Mouse (Mus musculus) left cerebral cortex, adult 2 months (tissue): ENCODE data around the gene Prpsap1. TPM values are rescaled to one million over a fixed set of nuclear protein-coding genes. Genes with fewer than 3 reads are reported as not detected.

Source experiments
- DNase-seq, 2 experiments: peaks; one replicate each; pipeline ENCODE4 v3.0.0; 2021 to 2022; ENCODE audit warnings: low spot score in 2 of 2, mixed read lengths in 1 of 2; ENCODE audit errors: extremely low spot score in 1 of 2
- H3K27ac ChIP-seq: fragments of 200-600 bp; 2 replicates; pipeline ENCODE4 v1.8.1; 2022
- H3K4me3 ChIP-seq: fragments of 200-600 bp; 2 replicates; pipeline ENCODE4 v1.8.1; 2022
- CTCF ChIP-seq: fragments of 200-600 bp; IDR thresholded peaks from 2 replicates; pipeline ENCODE4 v1.8.1; 2022; ENCODE audit warnings: antibody characterized with exemption, mild to moderate bottlenecking, moderate library complexity
- intact Hi-C: fragments of 180-260 bp; cut with DNase I; formaldehyde crosslinking; loops from one replicate; pipeline ENCODE4 v1.15.1; 2025
- total RNA-seq, 2 experiments: library from RNA; stranded (reverse); gene quantifications; 2 replicates each; pipeline ENCODE4 v1.2.3; 2021

The Prpsap1 gene
- total RNA-seq, 2 experiments from 2014 or later, result 78.3 to 85.6 TPM

DNA sequence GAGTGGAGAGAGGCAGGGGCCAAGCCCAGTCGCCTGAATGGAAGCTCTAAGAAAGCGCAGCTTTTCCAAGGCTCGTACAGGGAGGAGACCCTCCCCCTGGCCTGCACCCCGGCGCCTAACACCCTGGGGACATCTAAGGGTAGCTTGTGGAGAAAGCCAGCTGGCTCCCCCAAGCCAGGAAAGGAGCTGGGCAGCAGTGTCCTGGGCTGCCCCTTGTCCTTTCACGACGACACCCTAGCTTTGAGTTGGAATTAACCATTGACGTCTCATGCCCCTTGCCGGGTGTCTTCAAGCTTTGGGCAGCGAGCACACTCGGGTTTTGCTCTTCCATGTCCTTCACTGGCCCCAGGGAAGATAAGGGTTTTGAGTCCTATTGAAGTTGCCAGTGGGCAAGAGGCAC lies 56.5 kb downstream of the Prpsap1 start:
- TF ChIP-seq CTCF, result no peak
- DNase-seq, result no peak
- Histone ChIP-seq H3K27ac (no peak overlapping the region), H3K4me3 (no peak overlapping the region)
- intact Hi-C loops, result no loop called here

DNA sequence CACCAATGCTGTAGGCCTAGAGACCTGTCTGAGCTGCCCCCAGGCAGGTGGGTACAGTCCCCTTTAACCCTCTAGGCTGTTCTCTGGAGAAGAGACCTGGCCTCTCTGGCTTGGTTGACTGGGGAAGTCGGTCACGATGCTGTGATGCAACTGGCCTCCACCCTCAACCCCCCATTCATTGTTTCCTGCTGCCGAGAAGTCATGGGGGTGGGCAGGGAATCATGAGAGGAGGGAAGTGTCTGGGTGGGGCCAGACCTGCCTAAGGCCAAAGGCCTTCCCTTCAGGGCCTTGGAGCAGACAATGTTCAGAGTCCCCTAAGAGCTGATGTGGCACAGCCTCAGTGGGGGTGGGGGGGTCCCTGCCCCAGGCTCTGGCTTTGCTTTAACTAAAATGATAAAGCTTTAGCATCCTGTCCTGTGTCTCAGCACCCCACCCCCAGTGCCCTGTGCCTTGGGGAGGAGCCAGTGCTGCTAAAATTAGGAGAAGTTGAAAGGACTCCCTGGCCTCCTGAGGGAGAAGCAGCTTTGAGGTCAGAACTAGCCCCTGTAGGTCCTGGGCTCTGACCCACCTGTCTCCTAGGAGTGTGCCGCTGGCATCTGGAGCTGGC lies 57.2 kb downstream of the Prpsap1 start:
- Histone ChIP-seq H3K27ac (no peak overlapping the region), H3K4me3 (no peak overlapping the region)
- intact Hi-C loops, result no loop called here
- no peak for TF ChIP-seq CTCF
- no peak for DNase-seq

- no peak for DNase-seq
- intact Hi-C loops, result no loop called here
- Histone ChIP-seq H3K4me3 (peak overlapping the region; percentile 16; the same call in 1 of the 2 replicates), H3K27ac (no peak overlapping the region)
- TF ChIP-seq CTCF, result no peak
Observed at GRCm38 (mm10) chr11:116435992-116436724, 57.8 kb downstream of the Prpsap1 start.

GRCm38 (mm10) chr11:116434967-116435752 lies 58.8 kb downstream of the Prpsap1 start:
- intact Hi-C loops, result no loop called here

GRCm38 (mm10) chr11:116434287-116434966 lies 59.6 kb downstream of the Prpsap1 start:
- Histone ChIP-seq H3K4me3 (peak overlapping the region; percentile 67), H3K27ac (peak overlapping the region; percentile 91)
- intact Hi-C loops, result no loop called here
- DNase-seq, result peak; percentile 55 to 57
- TF ChIP-seq CTCF, result no peak

More at GRCm38 (mm10) chr11:116434967-116435752, 58.8 kb downstream of the Prpsap1 start:
- Histone ChIP-seq H3K27ac (peak overlapping the region; percentile 91), H3K4me3 (peak overlapping the region; percentile 67)
- TF ChIP-seq CTCF, result no peak
- no peak for DNase-seq

DNA sequence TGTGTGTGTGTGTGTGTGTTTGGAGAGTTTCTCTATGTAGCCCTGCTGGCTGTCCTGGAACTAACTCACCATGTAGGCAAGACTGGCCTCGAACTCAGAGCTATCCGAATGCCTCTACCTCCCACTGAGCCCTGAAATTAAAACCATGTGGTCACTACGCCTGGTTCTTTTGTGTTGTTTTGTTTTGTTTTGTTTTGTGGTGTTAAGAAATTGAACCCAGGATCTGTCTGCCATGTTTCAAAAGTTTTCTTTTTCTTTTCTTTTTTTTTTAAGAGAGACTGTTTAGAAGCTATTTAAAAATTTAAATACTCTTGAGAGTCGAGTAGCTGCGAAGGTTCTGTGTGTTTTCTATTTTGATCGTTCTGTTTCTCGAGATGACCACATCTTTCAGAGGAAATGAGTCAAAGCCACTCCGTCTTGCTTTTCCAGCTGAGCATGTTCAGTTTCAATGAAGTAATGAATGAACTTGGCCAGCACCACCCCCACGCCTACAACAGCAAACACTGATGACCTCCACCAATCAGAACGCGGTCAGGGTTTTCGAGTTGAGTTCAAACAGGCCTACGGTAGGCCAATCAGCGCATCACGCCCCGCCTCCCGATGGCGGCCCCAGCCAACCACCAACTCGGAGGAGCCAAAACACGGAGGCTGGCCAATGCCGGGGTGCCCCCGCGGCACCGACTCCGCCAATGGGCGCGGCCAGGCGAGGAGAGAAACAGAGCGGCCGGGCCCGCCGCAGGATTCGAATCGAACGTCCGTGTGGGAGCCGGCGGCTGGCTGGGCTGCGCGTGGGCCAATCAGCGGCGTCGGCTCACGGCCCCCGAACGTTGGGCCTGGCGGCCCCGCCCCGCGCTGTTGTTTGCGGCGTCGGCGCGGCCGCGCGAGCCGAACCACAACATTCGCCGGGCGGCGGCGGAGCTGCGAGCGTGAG lies 60.4 kb downstream of the Prpsap1 start, which contains the start of gene Ubald2:
Ubald2 (plus strand) TSS at position 739 of the 931 bp plus-strand sequence.
- intact Hi-C loops, result no loop called here
- Histone ChIP-seq H3K27ac (peak within 1 kb of the TSS; percentile 91), H3K4me3 (peak within 1 kb of the TSS; percentile 67)
- peak; percentile 97 to 99 for DNase-seq
- TF ChIP-seq CTCF, result no peak

DNA sequence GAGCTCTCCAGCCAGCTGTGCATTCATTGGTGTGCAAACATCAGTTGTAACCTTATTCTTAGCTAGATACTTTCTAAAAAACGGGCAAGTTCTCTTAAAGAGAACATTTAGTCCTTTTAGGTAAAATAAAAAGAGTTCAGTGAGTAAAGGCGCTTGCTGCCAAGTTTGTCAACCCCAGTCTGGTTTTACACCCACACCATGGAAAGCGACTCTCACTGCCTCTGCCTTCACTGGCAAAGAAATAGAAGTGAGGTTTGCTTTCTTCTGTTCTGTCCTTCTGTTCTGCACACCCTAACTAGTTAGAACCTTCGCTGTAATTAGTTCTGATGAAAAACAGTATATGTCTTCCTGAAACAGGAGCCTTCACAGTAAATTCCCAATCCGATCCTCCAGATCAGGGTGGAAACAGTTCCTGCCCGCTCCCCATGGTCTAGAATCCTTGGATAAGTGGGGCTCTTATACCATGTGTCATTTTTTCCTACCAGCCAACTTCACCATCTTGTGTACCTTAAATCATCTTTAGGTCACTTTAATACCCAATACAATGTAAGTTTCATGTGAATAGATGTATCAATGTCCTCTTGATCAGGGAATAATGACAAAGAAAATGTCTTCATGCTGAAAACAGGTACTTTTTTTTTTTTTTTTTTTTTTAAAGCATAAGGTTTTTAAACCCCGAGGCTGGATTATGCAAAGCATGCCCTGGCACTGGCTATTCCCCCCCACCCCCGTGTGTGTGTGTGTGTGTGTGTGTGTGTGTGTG lies 61.2 kb downstream of the Prpsap1 start:
- no peak overlapping the region for H3K4me3 ChIP-seq
- intact Hi-C loops, result loop anchor here (1.0 kb wide), 1 partner anchor 19 kb away; the partner anchor contains the start of gene Rnf157
- no peak overlapping the region for H3K27ac ChIP-seq
- no peak for TF ChIP-seq CTCF
- DNase-seq, result no peak

DNA sequence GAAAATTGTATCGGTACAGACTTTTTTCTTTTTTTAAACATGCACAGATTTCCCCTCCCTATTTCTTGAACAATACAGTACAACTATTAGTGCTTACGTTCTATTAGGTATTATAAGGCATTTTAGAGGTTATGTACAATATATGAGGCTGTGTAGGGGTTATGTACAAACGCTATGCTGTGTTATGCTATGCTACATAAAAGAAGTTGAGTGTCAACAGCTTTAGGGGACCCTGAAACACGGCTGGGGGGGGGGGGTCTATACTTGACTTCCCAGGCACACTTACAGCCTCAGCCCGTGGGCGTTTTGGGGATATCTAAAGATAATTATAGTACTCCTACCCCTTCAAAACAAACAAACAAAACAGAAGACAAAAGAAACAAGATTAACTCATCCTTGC lies 61.9 kb downstream of the Prpsap1 start:
- no peak overlapping the region for H3K27ac ChIP-seq
- H3K4me3 ChIP-seq, result no peak overlapping the region
- intact Hi-C loops, result loop anchor here (1.0 kb wide), 1 partner anchor 19 kb away; the partner anchor contains the start of gene Rnf157
- DNase-seq, result no peak
- no peak for TF ChIP-seq CTCF

DNA sequence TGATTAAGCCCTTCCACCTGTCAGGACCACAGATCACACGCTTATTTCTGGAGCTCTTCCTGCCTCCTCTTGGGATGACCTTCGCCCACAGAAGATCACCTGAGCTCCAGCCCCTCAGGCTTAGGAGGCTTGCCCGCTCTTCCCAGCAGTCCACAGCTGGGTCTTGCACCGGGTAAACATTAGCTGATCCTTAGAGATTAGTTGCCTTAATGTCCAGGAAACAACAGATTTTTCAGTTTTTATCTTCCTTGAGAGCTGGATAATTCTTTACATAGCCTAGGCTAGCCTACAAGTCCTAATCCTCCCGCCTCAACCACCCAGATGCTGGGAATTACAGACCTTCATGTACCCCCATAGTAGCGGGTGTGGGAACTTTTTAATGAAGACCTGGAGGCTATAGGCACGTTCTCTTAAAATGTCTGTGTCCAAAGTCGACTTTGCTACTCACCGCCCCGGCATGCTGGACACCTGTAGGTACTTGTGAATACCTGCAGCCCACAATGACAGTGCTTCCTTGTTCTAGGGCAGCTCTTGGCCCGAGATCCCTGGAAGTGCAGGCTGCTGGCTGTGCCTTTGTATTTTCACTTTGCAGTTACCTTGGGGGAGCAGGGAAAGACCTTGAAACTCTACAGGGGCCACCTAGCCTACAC lies 62.4 kb downstream of the Prpsap1 start:
- DNase-seq, result no peak
- intact Hi-C loops, result loop anchor here (1.0 kb wide), 1 partner anchor 18 kb away; the partner anchor contains the start of gene Rnf157
- H3K4me3 ChIP-seq, result no peak overlapping the region
- no peak overlapping the region for H3K27ac ChIP-seq
- TF ChIP-seq CTCF, result no peak
